Mouse (Mus musculus) 3134 (cell line): ENCODE data around the gene Spaca4.
A peak's percentile ranks its signal among the peaks of the same experiment; 100 is the strongest.

Experiments
- DNase-seq: peaks from one replicate; pipeline ENCODE4 v3.0.0-alpha.2; 2011; ENCODE audit warnings: low spot score; ENCODE audit not compliant: insufficient read length; ENCODE audit errors: extremely low read depth

The Spaca4 gene

DNA sequence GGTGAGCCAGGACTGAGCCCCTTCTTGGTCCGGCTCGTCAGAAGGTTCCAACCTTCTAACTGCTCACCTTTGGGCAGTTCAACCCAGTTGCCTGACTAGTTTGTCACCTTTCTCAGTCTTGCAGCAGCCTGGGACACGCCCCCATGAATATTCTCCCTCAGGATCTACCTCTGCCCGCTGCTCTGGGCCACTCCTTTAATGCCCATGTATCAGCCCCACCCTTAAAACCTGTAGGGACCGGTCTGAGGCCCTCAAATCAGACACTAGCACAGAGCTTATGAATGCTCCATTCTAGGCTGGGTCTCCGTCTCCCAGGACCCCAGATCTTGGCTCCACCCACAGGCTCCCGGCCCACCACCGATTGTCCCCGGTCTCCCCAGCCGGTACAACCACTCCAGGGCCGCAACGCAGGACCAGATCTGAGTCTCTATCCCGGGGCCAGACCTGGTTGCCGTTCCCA is 11.0 kb downstream of the Spaca4 start:
- DNase-seq: no peak

- no peak for DNase-seq
Measured at GRCm38 (mm10) chr7:45713881-45714520, 11.6 kb downstream of the Spaca4 start.

DNA sequence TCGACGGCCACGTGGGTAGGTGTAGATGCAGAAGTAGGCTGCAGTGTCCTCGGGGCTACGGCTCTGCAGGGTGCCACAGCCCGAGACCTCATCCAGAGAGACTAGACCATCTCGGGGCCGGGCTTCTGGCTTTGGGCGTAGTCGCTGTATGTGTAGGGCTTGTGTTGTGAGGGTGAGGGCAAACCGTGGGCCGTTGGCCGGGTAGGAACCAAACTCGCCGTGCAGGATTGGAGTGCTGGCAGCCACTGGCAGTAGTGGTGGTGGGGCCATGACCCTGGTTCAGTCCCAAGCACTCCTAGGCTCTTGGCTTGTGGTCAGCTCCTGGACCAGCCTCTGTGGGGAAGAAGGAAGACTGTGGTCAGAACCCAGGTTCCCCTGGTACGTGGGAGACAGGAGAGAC is 12.2 kb downstream of the Spaca4 start:
- no peak for DNase-seq

- DNase-seq: no peak
Measured at GRCm38 (mm10) chr7:45712022-45712757, 13.4 kb downstream of the Spaca4 start.

GRCm38 (mm10) chr7:45711316-45712021 is 14.1 kb downstream of the Spaca4 start:
- DNase-seq: no peak

GRCm38 (mm10) chr7:45710477-45711191 is 15.0 kb downstream of the Spaca4 start:
- no peak for DNase-seq

DNA sequence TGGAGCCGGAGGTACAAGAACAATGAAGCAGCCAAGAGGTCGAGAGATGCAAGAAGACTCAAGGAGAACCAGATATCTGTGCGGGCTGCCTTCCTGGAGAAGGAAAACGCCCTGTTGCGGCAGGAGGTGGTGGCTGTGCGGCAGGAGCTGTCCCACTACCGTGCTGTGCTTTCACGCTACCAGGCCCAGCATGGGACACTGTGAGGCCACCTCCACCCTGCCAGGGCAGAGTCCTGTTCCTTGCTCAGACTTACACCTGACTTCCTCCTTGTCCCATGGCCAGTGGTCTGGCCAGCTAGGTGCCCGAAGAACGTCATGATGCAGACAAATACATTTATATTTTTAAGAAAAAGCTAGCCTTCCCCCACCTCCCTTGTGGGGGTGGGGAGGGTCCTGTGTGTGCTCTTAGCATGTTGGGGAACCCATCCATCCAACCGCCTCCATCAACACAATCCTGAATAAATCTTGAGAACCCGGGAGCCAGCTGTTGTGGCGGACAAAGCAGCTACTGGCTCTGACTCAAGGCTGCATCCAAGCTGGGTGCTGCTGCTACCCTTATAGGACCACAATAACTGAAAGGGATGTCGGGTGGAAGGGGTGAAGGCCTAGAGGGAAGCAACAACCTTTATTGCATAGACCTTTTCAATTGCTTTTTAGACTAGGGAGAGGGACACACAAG is 15.8 kb downstream of the Spaca4 start:
- DNase-seq: no peak

DNA sequence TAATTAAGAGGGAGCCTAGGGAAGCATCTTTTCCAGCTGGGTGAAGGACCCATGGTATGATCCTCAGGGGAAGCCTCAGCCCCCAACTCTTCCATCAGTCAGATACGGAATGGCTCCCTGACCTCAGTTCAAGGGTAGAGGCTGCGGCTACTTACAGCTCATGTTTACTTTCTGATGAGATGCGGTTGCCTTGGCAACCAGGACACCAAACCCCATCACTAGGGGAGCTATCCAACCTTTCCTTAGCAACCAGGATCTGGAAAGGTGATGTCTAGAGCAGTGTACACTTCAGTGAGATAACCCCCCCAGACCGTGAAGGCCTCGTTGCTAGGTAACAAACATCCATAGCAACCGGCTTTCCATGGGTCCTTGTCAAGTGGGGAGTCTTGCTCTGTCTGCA is 16.6 kb downstream of the Spaca4 start:
- DNase-seq: no peak

GRCm38 (mm10) chr7:45708221-45708761 is 17.3 kb downstream of the Spaca4 start:
- DNase-seq: no peak

DNA sequence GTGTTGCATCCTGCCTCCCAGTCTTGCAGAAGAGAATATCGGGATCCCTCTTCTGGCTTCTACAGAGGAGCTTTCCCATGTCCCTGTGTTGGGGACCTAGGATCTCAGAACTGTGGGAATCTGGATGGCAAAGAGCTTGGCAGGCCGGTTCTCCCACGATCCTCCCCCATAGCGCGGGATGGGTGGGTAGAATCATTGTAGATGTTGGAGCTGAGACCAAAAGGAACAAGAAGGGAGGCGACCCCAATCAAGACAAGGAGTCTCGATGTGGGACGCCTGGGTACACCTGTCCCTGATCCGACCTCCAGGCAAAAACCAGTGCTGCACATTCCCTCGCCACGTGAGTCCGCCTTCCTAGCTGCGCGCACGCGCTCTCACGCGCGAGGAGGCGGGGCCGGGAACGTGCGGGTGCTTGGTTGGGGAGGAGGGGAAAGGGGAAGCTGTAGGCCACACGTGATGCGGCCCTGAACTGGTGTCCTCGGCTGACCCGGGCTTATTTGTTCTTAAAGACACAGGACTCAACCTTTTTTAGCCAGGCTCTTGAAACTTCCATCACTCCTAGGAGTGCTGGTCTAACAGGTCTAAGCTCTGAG is 18.1 kb downstream of the Spaca4 start:
- DNase-seq: peak; percentile 95

- DNase-seq: peak; percentile 84
Measured at GRCm38 (mm10) chr7:45706721-45707241, 18.8 kb downstream of the Spaca4 start.

DNA sequence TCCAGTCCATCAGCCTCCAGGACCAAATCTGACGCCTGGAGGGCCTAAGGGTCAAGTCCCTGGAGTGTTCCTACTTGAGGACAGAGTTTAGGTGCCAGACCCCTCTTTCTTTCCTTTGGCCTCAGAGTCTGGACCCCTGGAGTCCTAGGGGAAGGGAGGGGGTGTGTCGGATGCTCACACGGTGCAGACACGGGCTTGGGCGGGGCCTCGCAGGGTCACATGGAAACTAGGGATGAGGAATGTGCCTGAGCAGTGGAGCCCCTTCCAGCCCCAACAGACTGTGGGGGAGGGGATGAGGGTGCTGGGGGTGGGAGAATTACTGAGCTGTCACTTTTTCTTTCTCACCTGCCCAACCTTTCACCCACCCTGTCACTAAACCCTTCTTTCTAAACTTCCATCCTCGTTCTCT is 19.7 kb downstream of the Spaca4 start:
- DNase-seq: peak; percentile 64

DNA sequence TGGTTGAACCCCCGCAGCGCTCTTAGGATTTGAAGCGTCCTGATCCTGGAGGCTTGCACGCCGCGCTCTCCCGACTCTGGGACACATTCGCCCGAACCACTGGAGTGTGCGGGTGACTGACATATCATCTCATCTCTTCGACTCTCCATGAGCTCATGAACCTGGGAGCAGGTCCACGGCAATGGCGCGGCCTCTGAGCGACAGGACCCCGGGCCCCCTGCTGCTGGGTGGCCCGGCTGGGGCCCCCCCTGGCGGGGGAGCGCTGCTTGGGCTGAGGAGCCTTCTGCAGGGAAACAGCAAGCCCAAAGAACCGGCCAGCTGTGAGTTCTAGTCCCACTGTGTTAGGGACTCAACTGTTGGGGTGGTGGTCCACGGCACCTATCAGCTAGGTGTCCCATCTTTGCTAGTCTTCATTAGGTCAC is 20.2 kb downstream of the Spaca4 start:
- no peak for DNase-seq

GRCm38 (mm10) chr7:45704730-45705442 is 20.7 kb downstream of the Spaca4 start, which contains the start of gene Dbp:
Gene Dbp, plus strand, starts transcription at chr7:45705088.
- peak; percentile 97 for DNase-seq

- peak; percentile 70 for DNase-seq
Measured at GRCm38 (mm10) chr7:45704046-45704559, 21.5 kb downstream of the Spaca4 start.

DNA sequence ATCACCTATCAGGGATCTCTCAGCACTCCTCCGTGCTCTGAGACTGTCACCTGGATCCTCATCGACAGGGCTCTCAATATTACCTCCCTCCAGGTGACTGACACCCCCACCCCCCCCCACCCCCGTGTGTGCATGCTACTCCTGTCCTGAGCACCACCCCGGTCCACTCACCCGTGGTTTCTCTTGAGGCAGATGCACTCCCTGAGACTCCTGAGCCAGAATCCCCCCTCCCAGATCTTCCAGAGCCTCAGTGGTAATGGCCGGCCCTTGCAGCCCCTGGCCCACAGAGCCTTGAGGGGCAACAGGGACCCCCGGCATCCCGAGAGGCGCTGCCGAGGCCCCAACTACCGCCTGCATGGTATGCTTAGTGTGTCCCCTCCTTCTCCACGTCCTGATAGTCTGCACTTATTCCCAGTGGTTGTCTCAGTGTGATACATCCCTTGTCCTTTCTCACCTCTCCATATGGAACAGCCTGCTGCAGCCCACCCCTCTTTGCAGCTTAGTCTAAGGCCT is 22.0 kb downstream of the Spaca4 start:
- DNase-seq: no peak

DNA sequence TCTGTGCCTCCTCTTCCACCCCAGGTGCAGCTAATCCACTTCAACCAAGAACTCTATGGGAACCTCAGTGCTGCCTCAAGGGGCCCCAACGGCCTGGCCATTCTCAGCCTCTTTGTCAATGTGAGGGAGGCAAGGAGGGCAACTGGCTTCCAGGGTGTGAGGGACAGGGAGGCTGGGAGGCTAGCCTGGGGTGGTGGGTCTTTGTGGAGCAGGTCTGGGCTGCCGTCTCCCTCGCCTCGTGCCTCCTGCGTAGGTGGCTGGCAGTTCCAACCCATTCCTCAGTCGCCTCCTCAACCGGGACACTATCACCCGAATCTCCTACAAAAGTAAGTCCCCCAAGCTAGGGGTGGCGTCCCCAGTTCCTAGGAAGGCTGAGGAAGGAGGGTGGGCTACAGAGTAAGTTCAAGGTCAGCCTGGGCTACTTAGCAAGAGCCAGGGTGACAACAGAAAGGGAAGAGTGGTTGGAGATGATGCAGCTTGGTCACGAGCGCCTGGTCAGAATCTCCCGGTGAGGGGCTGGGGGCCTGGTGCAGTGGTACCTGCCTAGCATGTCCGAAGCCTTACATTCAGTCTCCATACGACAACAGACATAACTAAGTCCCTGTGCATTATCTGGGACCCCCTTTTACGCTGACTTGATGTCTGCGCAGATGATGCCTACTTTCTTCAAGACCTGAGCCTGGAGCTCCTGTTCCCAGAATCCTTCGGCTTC is 22.6 kb downstream of the Spaca4 start:
- DNase-seq: no peak

- no peak for DNase-seq
Measured at GRCm38 (mm10) chr7:45702316-45702715, 23.3 kb downstream of the Spaca4 start.
